Mouse (Mus musculus) spleen, adult 2 months (tissue): ENCODE measurements around the gene Gdf11.

Experiments used
- CTCF ChIP-seq: fragments of 200-500 bp; IDR thresholded peaks from 2 replicates; pipeline ENCODE4 v1.5.1; 2011; ENCODE audit warnings: mild to moderate bottlenecking, inconsistent platforms; ENCODE audit not compliant: insufficient read depth, insufficient read length, insufficient replicate concordance; ENCODE audit errors: extremely low read depth
- POLR2A ChIP-seq: fragments of 200-500 bp; IDR thresholded peaks from 2 replicates; pipeline ENCODE4 v1.6.1; 2011; ENCODE audit warnings: low read depth, low read length, inconsistent platforms

- TF ChIP-seq POLR2A (no peak), CTCF (no peak)
Measured at GRCm38 (mm10) chr10:128919966-128920365, 28.4 kb upstream of the Gdf11 start.
